Mouse (Mus musculus): ENCODE data around the gene Plxnb3.
"Not testable (repeated sequence)": the region's sequence is repeated elsewhere in the genome, so short reads cannot be mapped to it uniquely, and the experiment has no call there.

Plxnb3 gene

DNA sequence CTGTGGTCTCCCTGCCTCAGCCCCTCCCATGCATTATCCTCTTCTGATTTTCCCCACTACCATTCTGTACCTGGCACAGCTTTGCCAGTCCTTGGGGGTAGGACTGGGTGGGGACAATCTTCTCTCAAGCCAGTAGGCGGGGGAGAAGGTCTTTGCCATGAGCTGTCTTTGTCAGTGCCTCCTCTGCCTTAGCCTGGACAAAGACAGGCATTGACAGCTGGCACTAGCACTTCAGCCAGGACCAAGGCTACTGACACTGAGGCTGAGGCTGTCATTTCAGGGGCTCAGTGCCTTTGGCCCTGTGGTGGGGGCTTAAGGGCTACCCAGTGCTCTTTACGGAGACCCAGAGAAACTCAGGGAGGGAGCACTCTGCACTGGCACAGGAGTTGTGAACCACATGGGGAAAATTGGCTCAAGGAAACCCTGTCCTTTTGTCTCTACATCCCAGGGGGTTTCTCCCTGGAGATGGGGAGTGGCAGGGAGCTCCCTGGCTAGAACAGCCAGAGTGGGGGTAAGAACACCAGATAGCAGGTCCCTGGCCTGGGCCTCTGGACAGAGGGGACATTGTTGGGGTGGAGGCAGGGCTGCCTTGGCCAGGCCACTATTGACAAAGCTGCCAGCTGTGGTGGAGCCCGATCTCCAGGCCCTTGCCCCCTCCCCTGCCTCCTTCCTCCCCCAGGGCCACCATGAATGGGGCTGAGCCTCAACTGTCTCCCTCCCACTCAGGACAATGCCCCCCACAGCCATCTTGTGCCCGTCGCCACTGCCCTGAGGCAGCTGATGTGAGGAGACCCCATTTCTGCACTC lies at the start of gene Plxnb3:
Gene Plxnb3 (plus strand): TSS at position 757 of the 807 bp plus-strand sequence.
- DNase-seq (ENCODE audit: extremely low spot score, low read depth, low spot score) = no peak

DNA sequence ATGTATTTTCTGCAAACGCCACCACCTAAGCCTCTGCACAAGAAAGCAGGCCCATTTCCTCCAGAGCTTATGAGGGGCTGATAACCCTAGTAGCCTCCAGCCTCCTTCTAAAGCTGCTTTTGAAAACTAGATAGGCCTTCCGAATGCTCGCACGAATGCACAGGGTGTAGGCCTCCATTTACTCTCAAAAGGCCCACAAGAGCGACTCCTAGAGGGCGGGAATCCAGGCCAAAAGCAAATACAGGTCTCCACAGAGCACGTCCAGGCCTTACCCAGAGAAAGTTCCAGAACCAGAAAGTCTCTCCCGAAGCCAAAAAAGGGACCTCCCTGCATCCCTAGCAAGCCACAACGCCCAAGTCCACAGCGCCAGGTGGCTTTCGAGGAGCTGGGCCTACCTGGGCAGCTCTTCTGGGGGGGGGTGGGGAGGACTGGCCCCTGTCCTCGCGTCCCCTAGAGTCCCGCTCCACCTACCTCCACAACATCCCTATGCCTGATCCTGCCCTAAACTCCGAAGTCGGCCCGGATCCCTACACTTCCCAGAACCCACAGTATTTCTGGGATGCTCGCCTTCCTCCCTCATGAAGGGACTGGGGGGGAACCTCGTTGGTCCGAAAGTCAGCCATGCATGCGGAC lies 41.3 kb upstream of the Plxnb3 start:
- no peak for DNase-seq (ENCODE audit: extremely low spot score, low read depth, low spot score)

DNA sequence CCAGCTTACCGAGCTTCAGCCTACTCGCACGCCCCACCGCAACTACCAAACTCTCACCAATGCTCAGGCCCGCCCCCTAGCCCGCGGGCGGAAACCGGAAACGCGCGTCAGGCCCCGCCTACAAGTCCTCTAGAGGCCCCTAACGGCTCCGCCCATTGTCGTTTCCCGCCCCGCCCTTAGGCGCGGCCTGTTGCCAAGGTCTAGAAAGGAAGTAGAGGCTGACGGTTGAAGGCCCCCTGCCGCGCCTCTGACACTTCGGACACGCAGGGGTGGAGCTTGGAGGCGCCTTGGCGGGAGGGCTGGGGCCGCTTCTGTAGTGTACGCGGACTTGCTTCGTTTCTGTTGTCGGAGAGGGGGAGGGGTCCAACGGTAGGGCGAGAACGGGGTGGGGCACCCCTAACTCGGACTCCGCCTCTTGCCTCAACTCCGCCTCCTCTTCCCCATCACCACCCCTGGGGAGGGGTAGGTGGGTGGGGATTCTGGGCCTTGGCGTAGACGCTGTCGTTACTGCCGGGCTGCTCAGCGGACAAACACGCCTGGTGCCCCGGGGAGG lies 40.7 kb upstream of the Plxnb3 start, which contains the start of the genes Bcap31 and Abcd1:
Gene Bcap31 (minus strand): TSS at position 67 of the 553 bp plus-strand sequence.
Gene Abcd1 (plus strand): TSS at position 489 of the 553 bp plus-strand sequence.
- DNase-seq (ENCODE audit: extremely low spot score, low read depth, low spot score) = peak; percentile 67

DNA sequence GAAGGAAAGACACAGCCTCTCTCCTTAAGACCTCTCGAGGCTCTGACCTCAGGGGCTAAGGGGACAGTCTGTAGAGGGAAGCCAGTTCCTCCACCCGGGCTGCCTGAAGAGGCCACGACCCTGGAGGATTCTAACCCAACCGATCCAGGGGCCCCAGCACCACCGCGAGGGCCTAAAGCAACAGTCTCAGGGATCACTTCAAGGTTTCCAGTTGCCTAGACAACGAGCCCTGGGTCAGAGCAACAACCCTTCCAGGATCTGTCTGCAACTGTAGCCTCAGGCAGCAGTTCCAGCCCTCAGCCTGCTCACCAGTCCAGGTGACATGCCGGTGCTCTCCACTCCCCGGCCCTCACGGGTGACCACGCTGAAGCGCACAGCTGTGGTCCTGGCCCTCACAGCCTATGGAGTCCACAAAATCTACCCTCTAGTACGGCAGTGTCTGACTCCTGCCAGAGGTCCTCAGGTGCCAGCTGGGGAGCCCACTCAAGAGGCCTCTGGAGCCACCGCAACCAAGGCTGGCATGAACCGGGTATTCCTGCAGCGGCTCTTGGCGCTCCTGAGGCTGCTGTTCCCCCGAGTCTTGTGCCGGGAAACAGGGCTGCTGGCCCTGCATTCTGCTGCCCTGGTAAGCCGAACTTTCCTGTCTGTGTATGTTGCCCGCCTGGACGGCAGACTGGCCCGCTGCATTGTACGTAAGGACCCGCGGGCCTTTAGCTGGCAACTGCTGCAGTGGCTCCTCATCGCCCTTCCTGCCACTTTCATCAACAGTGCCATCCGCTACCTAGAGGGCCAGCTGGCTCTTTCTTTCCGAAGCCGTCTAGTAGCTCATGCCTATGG lies 40.0 kb upstream of the Plxnb3 start:
- DNase-seq (ENCODE audit: extremely low spot score, low read depth, low spot score) = no peak

DNA sequence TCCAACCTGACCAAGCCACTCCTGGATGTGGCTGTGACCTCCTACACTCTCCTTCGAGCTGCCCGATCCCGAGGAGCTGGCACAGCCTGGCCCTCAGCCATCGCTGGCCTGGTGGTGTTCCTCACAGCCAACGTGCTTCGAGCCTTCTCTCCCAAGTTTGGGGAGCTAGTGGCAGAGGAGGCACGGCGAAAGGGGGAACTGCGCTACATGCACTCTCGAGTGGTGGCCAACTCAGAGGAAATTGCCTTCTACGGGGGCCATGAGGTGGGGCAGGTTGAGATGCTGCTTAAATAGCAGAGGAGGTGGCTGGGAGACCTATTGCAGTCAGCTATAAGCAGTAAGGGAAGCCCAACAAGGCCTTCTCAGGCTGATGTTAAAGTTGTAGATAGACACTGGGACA lies 39.2 kb upstream of the Plxnb3 start:
- DNase-seq (ENCODE audit: extremely low spot score, low read depth, low spot score) = no peak

DNA sequence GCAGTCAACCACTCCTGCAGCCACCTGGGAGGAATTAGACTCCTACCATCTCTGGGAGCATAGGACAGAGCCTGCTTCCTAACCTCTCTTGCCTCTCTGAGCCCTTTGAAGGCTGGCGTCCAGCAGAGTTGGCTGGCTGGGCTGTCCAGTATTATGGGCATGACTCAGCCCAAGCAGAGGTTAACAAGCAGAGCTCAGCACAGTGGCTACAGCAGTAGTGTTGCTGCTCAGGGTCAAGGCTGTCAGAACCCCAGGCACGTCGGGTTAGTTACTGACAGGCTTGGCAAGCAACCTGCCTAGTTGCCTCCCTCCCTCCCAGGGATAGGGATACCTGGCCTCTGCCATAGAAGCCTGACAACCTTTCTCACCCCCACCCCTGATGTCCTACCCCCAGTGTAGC lies 38.6 kb upstream of the Plxnb3 start:
- DNase-seq (ENCODE audit: extremely low spot score, low read depth, low spot score) = no peak

DNA sequence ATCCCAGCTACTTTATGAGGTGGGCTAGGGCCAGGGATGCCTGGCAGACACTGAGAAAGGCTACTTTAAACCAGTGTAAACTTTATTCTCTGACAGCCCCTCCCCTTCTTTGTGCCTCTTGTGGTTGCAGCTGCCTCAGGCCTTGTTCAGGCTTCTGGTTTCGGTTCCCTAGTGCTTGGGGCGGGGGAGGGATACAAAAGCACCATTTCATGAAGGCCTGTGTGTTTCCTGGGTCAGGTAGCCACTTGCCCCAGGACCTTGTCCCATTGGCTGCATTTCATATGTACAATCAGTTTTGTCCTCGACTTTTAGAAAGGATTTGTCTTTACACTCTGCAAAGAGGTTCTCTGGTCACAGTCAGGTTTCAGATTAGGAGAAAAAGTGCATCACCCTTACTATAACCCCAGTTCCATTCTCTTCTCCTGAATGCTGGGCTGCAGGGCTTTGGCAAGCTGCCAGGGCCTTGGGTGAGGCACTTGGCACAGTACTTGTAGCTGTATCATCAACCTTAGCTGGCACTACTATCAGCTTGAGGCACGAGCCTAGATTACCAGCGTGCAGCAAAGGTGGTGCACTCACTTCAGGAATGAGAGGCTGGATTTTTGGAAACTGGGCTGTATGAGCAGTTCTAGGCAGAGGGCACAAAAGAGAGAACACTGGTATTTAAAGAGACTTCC lies 38.1 kb upstream of the Plxnb3 start:
- DNase-seq (ENCODE audit: extremely low spot score, low read depth, low spot score) = no peak

DNA sequence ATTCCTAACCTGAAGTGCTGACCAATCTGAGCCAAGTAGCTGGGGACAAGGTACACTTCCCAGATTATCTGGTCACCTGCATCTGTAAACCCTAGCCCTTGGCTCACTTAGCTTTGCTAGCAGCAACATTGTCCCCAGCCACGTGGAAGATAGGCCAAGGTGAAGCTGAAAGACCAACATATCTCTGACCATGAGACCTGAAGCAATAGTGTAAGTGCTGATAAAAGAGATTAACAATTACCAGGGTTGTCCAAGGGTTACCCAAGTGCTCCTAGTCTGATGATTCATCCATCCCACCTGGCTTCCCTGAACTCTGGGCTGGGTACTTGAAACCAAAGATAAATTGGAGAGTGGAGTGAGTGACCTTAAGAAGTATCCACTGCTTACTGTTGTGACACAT lies 26.0 kb upstream of the Plxnb3 start:
- no peak for DNase-seq (ENCODE audit: extremely low spot score, low read depth, low spot score)

DNA sequence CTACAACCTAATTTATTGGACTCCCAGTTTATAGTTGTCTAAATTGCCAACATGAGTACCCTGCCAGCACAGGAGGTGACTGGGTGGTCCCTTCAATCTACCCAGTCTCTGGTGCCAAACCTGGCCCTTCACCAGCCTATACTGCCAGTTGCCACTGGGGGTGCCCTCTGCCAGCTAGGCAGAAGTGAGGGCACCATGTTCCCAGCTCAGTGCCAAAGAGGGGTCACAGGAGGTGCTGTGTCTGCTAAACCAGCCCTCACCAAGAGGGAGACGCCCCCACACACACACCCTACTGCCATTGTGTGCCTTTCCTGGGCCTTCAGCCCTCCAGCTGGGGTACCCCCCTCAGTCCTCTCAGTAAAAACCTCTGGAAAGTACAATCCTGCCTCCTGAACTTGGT lies 18.7 kb upstream of the Plxnb3 start:
- no peak for DNase-seq (ENCODE audit: extremely low spot score, low read depth, low spot score)

DNA sequence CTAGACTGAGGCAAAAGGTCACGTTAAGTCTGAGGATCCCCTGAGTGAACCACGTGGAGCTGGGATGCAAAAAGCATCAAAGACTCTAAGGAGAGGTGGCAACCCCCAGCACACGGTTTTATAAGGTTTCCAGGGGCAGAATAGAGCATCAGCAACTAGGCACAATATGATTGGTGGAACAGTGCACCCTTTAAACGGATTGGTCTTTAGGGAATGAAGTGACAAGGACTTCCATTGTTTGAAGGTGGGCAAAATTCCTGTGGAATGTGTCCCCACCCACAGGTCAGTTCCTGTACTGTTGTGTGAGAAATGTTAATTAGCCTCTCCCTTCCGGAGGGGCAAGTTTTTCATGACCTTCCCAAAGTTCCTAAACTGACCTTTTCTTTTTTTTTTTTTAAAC lies 17.7 kb upstream of the Plxnb3 start:
- DNase-seq (ENCODE audit: extremely low spot score, low read depth, low spot score) = no peak

DNA sequence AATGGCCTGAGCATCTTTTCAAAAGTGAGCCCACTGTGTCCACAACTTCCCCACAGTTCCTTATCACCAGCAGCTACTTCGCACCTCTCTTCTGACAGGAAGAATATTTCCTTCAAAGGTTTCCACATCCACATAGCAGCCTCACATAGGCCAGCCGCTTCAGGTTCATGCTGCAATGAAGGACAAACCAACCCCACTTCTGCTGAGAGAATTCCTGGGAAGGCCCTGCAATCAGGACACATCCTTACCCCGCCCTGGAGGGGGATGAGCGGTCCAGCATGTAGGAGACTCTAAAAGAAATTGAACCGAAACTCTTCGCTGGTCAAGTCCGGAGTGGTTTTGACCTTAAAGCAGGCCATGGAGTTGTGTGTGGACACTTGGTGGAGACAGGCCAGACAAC lies 17.0 kb upstream of the Plxnb3 start:
- DNase-seq (ENCODE audit: extremely low spot score, low read depth, low spot score) = not testable (repeated sequence)

DNA sequence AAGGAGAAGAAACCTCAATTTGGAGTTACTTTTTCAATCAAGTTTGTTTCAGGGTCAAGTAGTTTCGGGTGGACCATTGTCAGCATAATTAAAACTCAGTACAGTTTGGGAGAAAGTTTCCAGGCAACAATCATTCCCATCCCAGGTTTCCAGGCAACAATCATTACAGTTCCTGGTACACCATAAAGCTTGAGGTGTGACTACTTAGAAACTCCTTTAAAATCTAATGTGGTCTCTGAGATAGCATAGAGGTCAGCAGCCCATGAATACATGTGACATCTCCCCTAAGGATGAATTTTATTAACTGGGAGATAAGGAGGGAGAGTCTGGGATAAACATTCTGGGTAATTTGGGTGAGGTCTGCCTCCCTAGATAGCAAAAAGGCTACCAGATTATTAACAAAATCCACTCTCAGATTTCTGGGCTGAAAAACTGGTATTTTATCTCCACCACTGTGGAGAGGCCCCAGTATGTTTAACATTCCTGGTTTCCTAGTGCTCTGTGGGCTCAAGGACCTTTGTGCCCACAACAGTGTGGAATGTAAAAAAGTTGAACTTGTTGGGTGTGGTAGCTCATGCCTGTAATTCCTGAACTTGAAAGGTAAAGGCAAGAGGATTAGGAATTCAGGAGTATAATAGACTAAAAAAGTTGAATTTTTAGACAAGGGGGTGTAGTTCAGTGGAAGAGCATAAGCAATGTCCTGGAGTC lies 12.0 kb upstream of the Plxnb3 start:
- no peak for DNase-seq (ENCODE audit: extremely low spot score, low read depth, low spot score)

DNA sequence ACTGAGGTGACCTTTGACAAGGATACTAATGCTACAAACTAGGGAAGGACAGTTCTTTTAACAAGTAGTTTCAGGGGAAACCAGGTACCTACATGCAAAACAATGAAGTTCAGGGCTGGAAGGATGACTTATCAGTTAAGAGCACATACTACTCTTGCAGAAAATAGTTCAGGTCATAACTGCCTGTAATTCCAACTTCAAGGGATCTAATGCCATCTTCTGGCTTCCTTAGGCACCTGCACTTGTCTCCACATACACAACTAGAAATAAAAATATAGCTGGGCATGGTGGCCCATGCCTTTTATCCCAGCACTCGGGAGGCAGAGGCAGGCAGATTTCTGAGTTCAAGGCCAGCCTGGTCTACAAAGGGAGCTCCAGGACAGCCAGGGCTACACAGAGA lies 7.9 kb upstream of the Plxnb3 start:
- no peak for DNase-seq (ENCODE audit: extremely low spot score, low read depth, low spot score)

DNA sequence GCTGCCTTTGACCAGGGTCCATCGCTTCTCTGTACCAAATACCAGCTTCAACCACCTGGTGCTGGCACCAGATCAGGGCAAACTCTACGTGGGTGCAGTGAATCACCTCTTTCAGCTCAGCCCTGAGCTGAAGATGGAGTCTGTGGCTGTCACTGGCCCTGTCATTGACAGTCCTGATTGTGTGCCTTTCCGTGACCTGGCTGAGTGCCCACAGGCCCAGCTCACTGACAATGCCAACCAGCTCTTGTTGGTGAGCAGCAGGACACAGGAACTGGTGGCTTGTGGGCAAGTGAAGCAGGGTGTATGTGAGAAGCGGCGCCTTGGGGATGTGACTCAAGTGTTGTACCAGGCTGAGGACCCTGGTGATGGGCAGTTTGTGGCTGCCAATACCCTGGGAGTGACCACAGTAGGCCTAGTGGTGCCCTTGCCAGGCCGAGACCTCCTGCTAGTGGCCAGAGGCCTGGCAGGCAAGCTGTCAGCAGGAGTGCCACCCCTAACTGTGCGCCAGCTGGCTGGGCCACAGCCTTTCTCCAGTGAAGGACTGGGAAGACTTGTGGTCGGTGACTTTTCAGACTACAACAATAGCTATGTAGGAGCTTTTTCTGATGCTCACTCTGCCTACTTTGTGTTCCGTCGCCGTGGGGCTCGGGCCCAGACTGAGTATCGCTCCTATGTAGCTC lies 1.9 kb downstream of the Plxnb3 start:
- DNase-seq (ENCODE audit: extremely low spot score, low read depth, low spot score) = no peak

DNA sequence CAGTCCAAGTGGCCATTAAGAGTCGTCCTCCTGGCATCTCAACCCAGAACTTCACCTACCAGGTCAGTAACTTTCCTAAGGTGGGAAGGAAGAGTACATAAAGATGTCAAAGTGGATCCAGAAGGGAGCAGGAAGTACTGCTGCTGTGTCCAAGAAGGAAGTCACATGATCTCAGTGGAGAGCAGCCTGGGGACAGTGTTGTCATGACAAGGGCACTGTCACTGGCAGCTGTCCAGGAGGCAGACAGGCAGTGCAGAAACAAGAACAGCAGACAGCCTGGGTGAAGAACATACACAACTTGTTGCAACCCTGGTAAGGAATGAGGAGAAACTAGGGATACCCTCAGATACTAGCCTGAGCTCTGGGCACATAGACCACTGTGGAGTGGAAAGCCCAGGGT lies 8.4 kb downstream of the Plxnb3 start:
- no peak for DNase-seq (ENCODE audit: extremely low spot score, low read depth, low spot score)

DNA sequence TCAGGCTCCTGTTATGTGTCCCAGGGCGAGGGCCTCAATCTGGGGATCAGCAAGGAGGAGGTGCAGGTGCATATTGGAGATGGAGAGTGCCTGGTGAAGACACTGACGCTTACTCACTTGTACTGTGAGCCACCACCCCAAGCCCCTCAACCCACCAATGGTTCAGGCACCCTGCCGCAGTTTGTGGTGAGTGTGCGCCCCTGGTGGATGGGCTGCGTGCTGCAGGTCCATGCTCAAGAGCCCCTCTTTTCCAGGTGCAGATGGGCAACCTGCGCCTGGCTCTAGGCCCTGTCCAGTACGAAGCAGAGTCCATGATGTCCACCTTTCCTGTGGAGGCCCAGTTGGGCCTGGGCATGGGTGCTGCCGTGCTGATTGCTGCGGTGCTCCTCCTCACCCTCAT lies 10.4 kb downstream of the Plxnb3 start:
- no peak for DNase-seq (ENCODE audit: extremely low spot score, low read depth, low spot score)

DNA sequence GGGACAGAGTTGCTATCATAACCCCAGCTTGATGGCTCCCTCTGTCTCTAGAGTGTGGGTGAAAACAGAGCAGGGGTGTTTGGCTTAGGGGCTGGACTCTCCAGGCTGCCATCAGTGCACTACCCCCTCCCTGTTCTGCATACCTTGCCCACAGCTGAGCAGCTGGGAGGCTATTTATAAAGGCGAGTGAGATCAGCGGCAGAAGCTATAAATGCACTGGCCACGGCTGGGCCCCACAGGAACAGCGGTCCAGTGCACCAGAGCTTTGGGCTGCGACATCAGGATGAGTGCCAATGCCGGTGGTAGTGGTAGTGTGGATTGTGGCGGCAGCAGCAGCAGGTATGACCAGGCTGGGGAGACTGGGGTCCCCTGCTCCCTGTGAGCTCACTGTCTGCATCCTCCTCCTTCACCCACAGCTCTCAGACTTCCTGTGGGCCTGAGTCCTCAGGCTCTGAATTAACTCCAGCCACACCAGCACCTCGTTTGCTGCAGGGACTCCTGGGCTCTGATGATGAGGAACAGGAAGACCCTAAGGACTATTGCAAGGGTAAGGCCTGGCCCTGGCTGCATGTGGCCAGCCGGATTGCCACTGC lies 17.4 kb downstream of the Plxnb3 start, which contains the start of gene Srpk3:
Gene Srpk3 (plus strand): TSS at position 238 of the 593 bp plus-strand sequence.
- DNase-seq (ENCODE audit: extremely low spot score, low read depth, low spot score) = no peak

DNA sequence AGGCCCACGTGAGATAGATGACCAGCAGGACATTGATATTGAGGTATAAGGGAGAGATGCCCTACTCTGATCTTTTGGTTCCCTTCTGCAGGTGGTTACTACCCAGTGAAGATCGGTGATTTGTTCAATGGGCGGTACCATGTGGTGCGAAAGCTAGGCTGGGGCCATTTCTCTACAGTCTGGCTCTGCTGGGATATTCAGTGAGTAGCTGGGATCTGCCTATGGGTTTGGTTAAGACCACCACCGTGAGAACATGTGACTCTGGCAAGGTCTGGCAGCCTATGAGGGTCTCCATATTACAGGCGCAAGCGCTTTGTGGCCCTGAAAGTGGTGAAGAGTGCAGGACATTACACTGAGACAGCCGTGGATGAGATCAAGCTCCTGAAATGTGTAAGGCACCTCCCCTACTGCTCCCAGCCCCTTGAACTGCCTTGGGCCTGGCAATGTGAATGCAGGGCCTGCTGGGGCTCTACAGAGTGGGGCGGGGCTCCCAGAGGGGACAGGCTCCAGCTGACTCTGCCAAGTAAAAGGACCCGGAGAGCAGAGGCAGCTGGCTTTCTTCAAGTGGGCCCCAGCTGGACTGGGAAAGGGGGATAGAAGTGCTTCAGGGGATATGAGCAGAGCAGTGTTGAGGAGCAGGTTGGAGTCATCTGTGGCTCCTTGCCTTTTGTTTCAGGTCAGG lies 18.1 kb downstream of the Plxnb3 start:
- DNase-seq (ENCODE audit: extremely low spot score, low read depth, low spot score) = no peak

Data from hindlimb bud, embryonic 11.5 days (tissue).